Mouse (Mus musculus): Measurements from ENCODE around the gene 1700092M07Rik. TPM values are rescaled to one million over a fixed set of nuclear protein-coding genes. Genes with fewer than 3 reads are reported as not detected.
A peak's percentile ranks its signal among the peaks of the same experiment; 100 is the strongest.

The 1700092M07Rik gene
- polyA plus RNA-seq, 1 experiment from 2014 or later: 1.5 TPM

DNA sequence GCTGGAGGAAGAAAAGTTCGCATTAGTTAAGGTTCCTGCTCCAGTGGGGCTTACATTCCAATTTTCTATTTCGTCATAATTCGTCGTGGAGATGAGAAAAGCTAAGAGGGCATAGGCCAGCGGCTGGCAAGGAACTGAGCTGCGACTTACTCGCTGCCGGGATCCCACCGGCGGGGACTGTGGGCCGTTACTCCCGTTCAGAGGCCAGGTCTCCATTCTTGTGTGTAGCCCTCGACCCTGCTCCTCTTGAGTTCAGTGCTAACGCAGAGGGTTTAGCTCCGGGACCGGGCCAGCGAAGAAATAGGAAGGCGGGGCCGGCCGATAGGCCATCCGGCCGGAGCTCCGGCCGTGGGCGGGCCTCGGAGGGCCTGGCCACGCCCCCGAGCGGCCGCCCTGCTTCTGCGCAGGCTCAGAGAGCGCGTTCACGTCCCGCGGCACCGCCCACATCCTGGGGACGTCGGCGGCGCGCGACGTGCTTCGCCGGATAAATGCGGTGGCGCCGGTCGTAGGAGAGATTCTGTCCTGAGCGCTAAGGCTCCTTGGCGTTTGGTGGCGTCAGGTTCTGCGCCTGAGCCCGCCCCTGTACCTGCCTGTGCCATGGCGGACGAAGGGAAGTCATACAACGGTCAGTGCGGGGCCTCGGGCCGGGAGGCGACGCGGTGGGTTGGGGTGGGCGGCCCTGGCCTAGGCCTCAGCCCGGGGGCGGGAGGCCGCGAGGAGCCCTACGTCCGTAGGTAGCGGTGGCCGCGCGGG is 16.3 kb downstream of the 1700092M07Rik start, which contains the start of gene Nxf1:
Gene Nxf1, plus strand, starts transcription at position 439 of the 753 bp plus-strand sequence.
- Histone ChIP-seq H3K4me3 (ENCODE audit: low read length) (peak within 1 kb of the TSS; percentile 86), H3K27me3 (replicated peaks; ENCODE audit: control insufficient read depth, insufficient read depth, low read length) (no peaks in the 10 kb centered on the region), H3K9ac (ENCODE audit: low read depth, low read length) (peak within 1 kb of the TSS; percentile 99), H3K4me1 (ENCODE audit: control insufficient read depth, insufficient read depth, low read depth, low read length) (peaks cover 21% of the 10 kb centered on the region), H3K36me3 (ENCODE audit: control insufficient read depth, insufficient read depth, low read length) (peaks cover 12% of the 10 kb centered on the region), H3K9me3 (ENCODE audit: control insufficient read depth, low read length) (no peaks in the 10 kb centered on the region), H3K4me2 (ENCODE audit: low read length) (peak within 1 kb of the TSS; percentile 72), H3K27ac (ENCODE audit: low read depth, low read length) (peak within 1 kb of the TSS; percentile 86)
- WGBS: under 1% methylated on average over 75 of the region's 75 CpGs
- ATAC-seq: peak; percentile 95

DNA sequence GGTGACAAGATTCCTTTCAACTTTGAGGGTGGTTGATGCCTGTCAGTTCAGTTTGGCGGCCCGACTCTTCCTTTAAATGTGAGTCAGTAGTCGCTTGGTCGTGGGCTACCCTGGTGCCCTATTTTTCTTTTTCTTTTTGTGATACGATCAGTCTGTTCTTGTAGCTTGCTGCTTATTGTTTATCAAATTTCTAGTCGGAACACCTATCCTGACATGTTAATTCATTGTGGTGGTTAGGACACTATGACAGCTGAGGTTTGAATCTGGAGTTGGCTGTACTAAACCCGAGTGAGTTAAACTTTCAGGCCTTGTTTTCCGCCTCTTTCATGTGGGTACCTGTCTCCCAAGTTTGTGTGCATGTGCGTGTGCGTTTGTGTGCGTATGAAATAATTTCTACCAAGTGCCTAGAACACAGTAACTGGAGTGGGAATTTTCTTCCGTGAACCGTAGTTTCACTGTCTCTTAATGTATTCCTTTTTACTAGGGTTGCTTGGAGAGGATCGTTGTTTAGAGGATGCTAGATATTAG is 17.0 kb downstream of the 1700092M07Rik start:
- Histone ChIP-seq H3K4me3 (ENCODE audit: low read length) (peak overlapping the region; percentile 86), H3K9ac (ENCODE audit: low read depth, low read length) (peak overlapping the region; percentile 99), H3K9me3 (ENCODE audit: control insufficient read depth, low read length) (no peaks in the 10 kb centered on the region), H3K4me1 (ENCODE audit: control insufficient read depth, insufficient read depth, low read depth, low read length) (peaks cover 21% of the 10 kb centered on the region), H3K27me3 (replicated peaks; ENCODE audit: control insufficient read depth, insufficient read depth, low read length) (no peaks in the 10 kb centered on the region), H3K27ac (ENCODE audit: low read depth, low read length) (peak overlapping the region; percentile 85), H3K36me3 (ENCODE audit: control insufficient read depth, insufficient read depth, low read length) (peaks cover 9% of the 10 kb centered on the region), H3K4me2 (ENCODE audit: low read length) (peak overlapping the region; percentile 72)
- ATAC-seq: no peak
- 5% methylated on average over 14 of the region's 14 CpGs for WGBS

DNA sequence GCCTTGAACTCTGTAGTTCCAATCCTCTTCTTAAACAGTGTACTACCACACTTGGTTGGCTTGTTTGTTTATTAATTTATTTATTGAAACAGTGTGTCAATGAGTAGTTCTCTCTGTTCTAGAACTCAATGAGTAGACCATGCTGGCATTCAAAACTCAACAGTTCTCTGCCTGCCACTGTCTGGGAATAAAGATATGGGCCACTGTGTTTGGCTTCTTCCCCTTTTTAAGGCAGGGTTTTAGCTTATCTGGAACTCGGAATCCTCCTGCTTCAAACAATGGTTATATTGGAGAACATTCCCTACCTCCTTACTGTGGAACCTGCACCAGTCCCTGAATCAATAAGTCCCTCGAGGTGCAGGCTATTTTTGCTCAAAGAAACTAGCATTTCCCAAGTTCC is 18.4 kb downstream of the 1700092M07Rik start:
- peaks cover 21% of the 10 kb centered on the region for H3K4me1 ChIP-seq (ENCODE audit: control insufficient read depth, insufficient read depth, low read depth, low read length)
- H3K36me3 ChIP-seq (ENCODE audit: control insufficient read depth, insufficient read depth, low read length): peaks cover 10% of the 10 kb centered on the region
- WGBS: 90% methylated on average over 2 of the region's 2 CpGs
- no peak overlapping the region for H3K4me3 ChIP-seq (ENCODE audit: low read length)
- H3K27ac ChIP-seq (ENCODE audit: low read depth, low read length): no peak overlapping the region
- H3K4me2 ChIP-seq (ENCODE audit: low read length): no peak overlapping the region
- H3K9me3 ChIP-seq (ENCODE audit: control insufficient read depth, low read length): no peaks in the 10 kb centered on the region
- H3K27me3 ChIP-seq (replicated peaks; ENCODE audit: control insufficient read depth, insufficient read depth, low read length): no peaks in the 10 kb centered on the region
- H3K9ac ChIP-seq (ENCODE audit: low read depth, low read length): no peak overlapping the region
- no peak for ATAC-seq

DNA sequence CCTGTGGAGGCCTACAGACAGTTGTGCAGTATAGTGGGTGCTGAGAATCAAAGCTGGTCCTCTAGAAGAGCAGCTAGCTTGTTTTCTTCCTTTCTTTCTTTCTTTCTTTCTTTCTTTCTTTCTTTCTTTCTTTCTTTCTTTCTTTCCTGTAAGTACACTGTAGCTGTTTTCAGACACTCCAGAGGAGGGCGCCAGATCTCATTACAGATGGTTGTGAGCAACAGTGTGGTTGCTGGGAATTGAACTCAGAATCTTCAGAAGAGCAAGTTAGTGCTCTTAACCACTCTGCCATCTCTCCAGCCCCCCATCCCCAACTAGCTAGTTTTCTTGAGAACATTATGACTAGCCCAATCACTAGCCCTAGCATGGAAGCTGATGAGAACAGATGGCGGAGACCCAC is 20.2 kb downstream of the 1700092M07Rik start:
- ATAC-seq: no peak
- 91% methylated on average over 2 of the region's 2 CpGs for WGBS
- peaks cover 21% of the 10 kb centered on the region for H3K36me3 ChIP-seq (ENCODE audit: control insufficient read depth, insufficient read depth, low read length)

DNA sequence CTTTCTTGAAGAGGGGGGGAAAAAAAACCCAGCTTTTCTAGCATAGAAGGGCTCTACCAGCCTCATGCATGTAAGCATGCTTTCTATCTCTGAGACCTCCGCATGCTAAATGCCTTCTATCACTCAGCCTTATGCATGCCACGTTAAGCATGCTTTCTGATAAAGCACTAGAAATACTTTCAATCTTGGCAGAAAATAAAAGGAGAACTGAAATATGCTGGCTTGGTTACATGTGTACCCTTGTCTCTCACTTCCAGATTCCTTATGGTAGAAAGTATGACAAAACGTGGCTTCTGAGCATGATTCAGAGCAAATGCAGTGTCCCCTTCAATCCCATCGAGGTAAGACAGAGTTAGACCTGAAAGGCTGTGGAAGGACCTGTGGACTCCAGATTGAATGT is 22.8 kb downstream of the 1700092M07Rik start:
- H3K27me3 ChIP-seq (replicated peaks; ENCODE audit: control insufficient read depth, insufficient read depth, low read length): no peaks in the 10 kb centered on the region
- no peak overlapping the region for H3K9ac ChIP-seq (ENCODE audit: low read depth, low read length)
- no peak overlapping the region for H3K27ac ChIP-seq (ENCODE audit: low read depth, low read length)
- 95% methylated on average over 4 of the region's 4 CpGs for WGBS
- H3K4me1 ChIP-seq (ENCODE audit: control insufficient read depth, insufficient read depth, low read depth, low read length): peaks cover 7% of the 10 kb centered on the region
- no peak overlapping the region for H3K4me2 ChIP-seq (ENCODE audit: low read length)
- no peak overlapping the region for H3K4me3 ChIP-seq (ENCODE audit: low read length)
- ATAC-seq: no peak
- no peaks in the 10 kb centered on the region for H3K9me3 ChIP-seq (ENCODE audit: control insufficient read depth, low read length)
- H3K36me3 ChIP-seq (ENCODE audit: control insufficient read depth, insufficient read depth, low read length): peaks cover 45% of the 10 kb centered on the region

More for the DNA sequence above, 20.2 kb downstream of the 1700092M07Rik start:
- no peak overlapping the region for H3K4me2 ChIP-seq (ENCODE audit: low read length)
- H3K4me1 ChIP-seq (ENCODE audit: control insufficient read depth, insufficient read depth, low read depth, low read length): peaks cover 18% of the 10 kb centered on the region
- H3K9me3 ChIP-seq (ENCODE audit: control insufficient read depth, low read length): no peaks in the 10 kb centered on the region
- H3K27ac ChIP-seq (ENCODE audit: low read depth, low read length): no peak overlapping the region
- no peak overlapping the region for H3K9ac ChIP-seq (ENCODE audit: low read depth, low read length)
- H3K27me3 ChIP-seq (replicated peaks; ENCODE audit: control insufficient read depth, insufficient read depth, low read length): no peaks in the 10 kb centered on the region
- no peak overlapping the region for H3K4me3 ChIP-seq (ENCODE audit: low read length)

DNA sequence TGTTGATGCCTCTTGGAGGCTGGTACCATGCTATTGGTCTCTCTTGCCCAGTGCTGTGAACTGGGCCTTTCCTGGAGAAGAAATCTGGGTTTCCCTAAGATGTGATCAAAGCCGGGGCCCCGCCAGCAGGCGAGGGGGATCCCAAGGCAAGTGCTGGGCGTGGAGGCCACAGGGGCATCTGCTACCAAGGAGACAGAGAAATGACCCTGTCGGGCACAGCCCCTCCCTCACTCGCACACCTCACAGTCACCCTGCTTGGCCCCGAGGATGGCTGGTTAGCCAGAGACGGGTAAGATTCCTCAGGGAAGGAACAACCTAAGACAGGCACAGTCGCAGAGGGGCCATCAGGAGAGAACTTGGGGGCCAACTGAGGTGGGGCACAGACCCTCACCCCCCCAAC is 25.0 kb downstream of the 1700092M07Rik start:
- peaks cover 60% of the 10 kb centered on the region for H3K36me3 ChIP-seq (ENCODE audit: control insufficient read depth, insufficient read depth, low read length)
- no peak overlapping the region for H3K4me3 ChIP-seq (ENCODE audit: low read length)
- no peak overlapping the region for H3K27ac ChIP-seq (ENCODE audit: low read depth, low read length)
- no peaks in the 10 kb centered on the region for H3K9me3 ChIP-seq (ENCODE audit: control insufficient read depth, low read length)
- no peak overlapping the region for H3K4me2 ChIP-seq (ENCODE audit: low read length)
- H3K27me3 ChIP-seq (replicated peaks; ENCODE audit: control insufficient read depth, insufficient read depth, low read length): no peaks in the 10 kb centered on the region
- no peak overlapping the region for H3K9ac ChIP-seq (ENCODE audit: low read depth, low read length)
- no peak for ATAC-seq
- over 99% methylated on average over 9 of the region's 9 CpGs for whole genome bisulfite sequencing
- peaks cover 4% of the 10 kb centered on the region for H3K4me1 ChIP-seq (ENCODE audit: control insufficient read depth, insufficient read depth, low read depth, low read length)

DNA sequence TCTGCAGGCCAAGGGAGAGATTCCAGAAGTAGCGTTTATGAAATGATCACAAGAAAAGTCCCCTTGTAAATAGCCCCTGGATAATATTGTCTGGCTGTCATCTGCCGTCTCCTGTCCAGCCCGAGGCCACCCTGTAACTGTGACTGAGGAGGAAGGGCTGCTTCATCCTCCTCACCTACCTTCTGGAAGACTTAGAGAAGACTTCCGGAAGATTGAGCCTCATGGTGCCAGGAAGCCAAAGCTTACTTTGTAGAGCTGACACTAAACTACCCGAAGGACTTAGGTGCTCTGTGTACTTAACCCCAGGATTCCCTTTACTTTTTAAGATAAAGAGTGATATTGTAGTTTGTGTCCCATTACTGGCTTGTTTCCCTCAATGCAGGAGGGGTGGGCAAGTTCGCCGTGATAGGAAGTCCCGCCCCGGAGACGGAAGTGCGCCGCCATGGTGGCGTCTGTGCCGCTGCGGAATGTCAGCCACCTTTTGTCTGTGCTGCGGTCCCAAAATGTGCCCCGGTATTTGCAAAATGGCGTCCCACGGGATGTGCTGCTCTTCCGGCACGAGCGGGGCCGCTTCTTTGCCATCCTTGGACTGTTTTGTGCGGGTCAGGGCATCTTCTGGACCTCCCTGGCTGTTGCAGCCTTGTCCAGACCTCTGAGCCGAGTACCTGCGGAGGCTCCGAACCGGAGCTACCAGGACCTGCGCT is 30.2 kb downstream of the 1700092M07Rik start, which contains the start of gene Tmem223:
Gene Tmem223, plus strand, starts transcription at position 430 of the 704 bp plus-strand sequence.
- peak within 1 kb of the TSS; percentile 65 for H3K4me2 ChIP-seq (ENCODE audit: low read length)
- peaks cover 29% of the 10 kb centered on the region for H3K4me1 ChIP-seq (ENCODE audit: control insufficient read depth, insufficient read depth, low read depth, low read length)
- no peaks in the 10 kb centered on the region for H3K27me3 ChIP-seq (replicated peaks; ENCODE audit: control insufficient read depth, insufficient read depth, low read length)
- no peaks in the 10 kb centered on the region for H3K9me3 ChIP-seq (ENCODE audit: control insufficient read depth, low read length)
- WGBS: 15% methylated on average over 29 of the region's 29 CpGs
- H3K36me3 ChIP-seq (ENCODE audit: control insufficient read depth, insufficient read depth, low read length): peaks cover 46% of the 10 kb centered on the region
- H3K27ac ChIP-seq (ENCODE audit: low read depth, low read length): peak within 1 kb of the TSS; percentile 82
- peak within 1 kb of the TSS; percentile 80 for H3K9ac ChIP-seq (ENCODE audit: low read depth, low read length)
- ATAC-seq: peak; percentile 58
- peak within 1 kb of the TSS; percentile 60 for H3K4me3 ChIP-seq (ENCODE audit: low read length)

DNA sequence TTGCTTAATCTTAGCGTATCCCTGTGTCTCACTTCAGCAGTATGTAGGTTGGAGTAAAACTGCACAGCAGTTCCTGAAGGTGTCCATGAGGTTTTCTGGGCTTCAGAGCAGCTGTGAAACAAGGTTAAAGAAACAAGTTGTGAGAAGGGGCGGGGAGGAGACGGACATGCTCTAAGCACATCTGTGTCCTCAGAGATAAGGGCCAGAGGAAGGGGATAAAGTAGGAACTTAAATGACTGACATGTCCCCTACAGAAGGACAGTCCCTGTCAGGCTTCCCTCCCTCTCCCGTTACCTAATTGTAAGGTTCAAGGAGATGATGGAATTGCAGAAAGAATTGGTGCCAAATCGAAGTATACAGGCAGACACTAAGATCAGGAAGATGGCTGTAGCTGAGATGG is 32.5 kb downstream of the 1700092M07Rik start:
- Histone ChIP-seq H3K27ac (ENCODE audit: low read depth, low read length) (no peak overlapping the region), H3K9ac (ENCODE audit: low read depth, low read length) (peak overlapping the region; percentile 93; the same call in 1 of the 2 replicates), H3K4me2 (ENCODE audit: low read length) (peak overlapping the region; percentile 99; the same call in 1 of the 2 replicates), H3K4me1 (ENCODE audit: control insufficient read depth, insufficient read depth, low read depth, low read length) (peaks cover 30% of the 10 kb centered on the region), H3K36me3 (ENCODE audit: control insufficient read depth, insufficient read depth, low read length) (peaks cover 24% of the 10 kb centered on the region), H3K4me3 (ENCODE audit: low read length) (no peak overlapping the region), H3K27me3 (replicated peaks; ENCODE audit: control insufficient read depth, insufficient read depth, low read length) (no peaks in the 10 kb centered on the region), H3K9me3 (ENCODE audit: control insufficient read depth, low read length) (no peaks in the 10 kb centered on the region)
- no peak for ATAC-seq
- WGBS: 85% methylated on average over 5 of the region's 5 CpGs

DNA sequence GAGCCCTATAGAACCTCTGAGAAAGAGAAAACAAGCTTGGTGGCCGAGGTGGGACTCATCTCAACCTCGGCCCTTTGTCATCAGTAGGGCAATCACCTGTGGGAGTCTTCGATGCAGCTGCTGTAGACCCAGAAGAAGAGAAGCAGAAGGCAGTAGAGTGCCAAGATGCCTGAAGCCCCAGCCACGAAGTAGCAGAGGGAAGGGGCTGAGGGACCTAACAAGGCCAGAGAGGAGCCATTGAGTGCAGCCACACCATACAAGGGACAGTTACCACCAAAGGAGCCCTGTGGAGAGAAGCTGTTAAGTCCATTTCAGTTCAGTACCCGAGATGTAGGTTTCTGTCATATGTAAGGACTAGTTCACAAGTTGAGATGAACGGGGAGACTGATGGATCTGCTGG is 32.9 kb downstream of the 1700092M07Rik start:
- WGBS: 57% methylated on average over 6 of the region's 6 CpGs
- H3K9ac ChIP-seq (ENCODE audit: low read depth, low read length): peak overlapping the region; percentile 93

More for the DNA sequence above, 32.9 kb downstream of the 1700092M07Rik start:
- no peak for ATAC-seq
- Histone ChIP-seq H3K27me3 (replicated peaks; ENCODE audit: control insufficient read depth, insufficient read depth, low read length) (no peaks in the 10 kb centered on the region), H3K4me3 (ENCODE audit: low read length) (peak overlapping the region; percentile 70), H3K27ac (ENCODE audit: low read depth, low read length) (no peak overlapping the region), H3K36me3 (ENCODE audit: control insufficient read depth, insufficient read depth, low read length) (peaks cover 22% of the 10 kb centered on the region), H3K9me3 (ENCODE audit: control insufficient read depth, low read length) (no peaks in the 10 kb centered on the region), H3K4me2 (ENCODE audit: low read length) (peak overlapping the region; percentile 99), H3K4me1 (ENCODE audit: control insufficient read depth, insufficient read depth, low read depth, low read length) (peaks cover 30% of the 10 kb centered on the region)

Measured in hindbrain, embryonic 16.5 days (tissue).